Mouse (Mus musculus): ENCODE data around the gene Rsph14. TPM values are rescaled to one million over a fixed set of nuclear protein-coding genes. Genes with fewer than 3 reads are reported as not detected.
A peak's percentile ranks its signal among the peaks of the same experiment; 100 is the strongest.

Rsph14 gene
- under 1 TPM; 0.25 to 0.34 TPM for total RNA-seq (2021)
- long read RNA-seq, experiment 1: 0 reads
- long read RNA-seq, experiment 2, partial matches to known transcripts: 0 of 1 reads
- long read RNA-seq, experiment 2, other reads (novel, unspliced or antisense): 1 of 1 reads

GRCm38 (mm10) chr10:75032395-75032794 is at the start of gene Rsph14:
Gene Rsph14, minus strand, starts transcription at chr10:75032586.
- DNase-seq (ENCODE audit: low spot score in 2 of 2): peak; percentile 60 to 76

- no peak for DNase-seq (ENCODE audit: low spot score in 2 of 2)
Measured at GRCm38 (mm10) chr10:75078174-75079128, 46.1 kb upstream of the Rsph14 start.

GRCm38 (mm10) chr10:75075665-75076064 is 43.3 kb upstream of the Rsph14 start:
- no peak for DNase-seq (ENCODE audit: low spot score in 2 of 2)

GRCm38 (mm10) chr10:75070281-75070976 is 38.0 kb upstream of the Rsph14 start:
- DNase-seq (ENCODE audit: low spot score in 2 of 2): no peak

GRCm38 (mm10) chr10:75068624-75069328 is 36.4 kb upstream of the Rsph14 start:
- no peak for DNase-seq (ENCODE audit: low spot score in 2 of 2)

- no peak for DNase-seq (ENCODE audit: low spot score in 2 of 2)
Measured at GRCm38 (mm10) chr10:75068086-75068485, 35.7 kb upstream of the Rsph14 start.

GRCm38 (mm10) chr10:75067446-75067845 is 35.1 kb upstream of the Rsph14 start:
- DNase-seq (ENCODE audit: low spot score in 2 of 2): no peak

GRCm38 (mm10) chr10:75065691-75066090 is 33.3 kb upstream of the Rsph14 start:
- DNase-seq (ENCODE audit: low spot score in 2 of 2): no peak

- DNase-seq (ENCODE audit: low spot score in 2 of 2): no peak
Measured at GRCm38 (mm10) chr10:75063301-75063965, 31.0 kb upstream of the Rsph14 start.

GRCm38 (mm10) chr10:75062621-75063020 is 30.2 kb upstream of the Rsph14 start:
- no peak for DNase-seq (ENCODE audit: low spot score in 2 of 2)

GRCm38 (mm10) chr10:75062189-75062561 is 29.8 kb upstream of the Rsph14 start:
- DNase-seq (ENCODE audit: low spot score in 2 of 2): no peak

- no peak for DNase-seq (ENCODE audit: low spot score in 2 of 2)
Measured at GRCm38 (mm10) chr10:75061341-75062188, 29.2 kb upstream of the Rsph14 start.

GRCm38 (mm10) chr10:75060843-75061235 is 28.5 kb upstream of the Rsph14 start:
- DNase-seq (ENCODE audit: low spot score in 2 of 2): no peak

GRCm38 (mm10) chr10:75060217-75060842 is 27.9 kb upstream of the Rsph14 start, which contains the start of gene Bcr:
Gene Bcr, plus strand, starts transcription at chr10:75060592.
- DNase-seq (ENCODE audit: low spot score in 2 of 2): peak; percentile 53 to 56

- peak in 1 of 2 experiments; percentile 44 for DNase-seq (ENCODE audit: low spot score in 2 of 2)
Measured at GRCm38 (mm10) chr10:75059396-75059795, 27.0 kb upstream of the Rsph14 start.

GRCm38 (mm10) chr10:75058761-75059395 is 26.5 kb upstream of the Rsph14 start:
- no peak for DNase-seq (ENCODE audit: low spot score in 2 of 2)

GRCm38 (mm10) chr10:75058336-75058735 is 25.9 kb upstream of the Rsph14 start:
- DNase-seq (ENCODE audit: low spot score in 2 of 2): no peak

- DNase-seq (ENCODE audit: low spot score in 2 of 2): no peak
Measured at GRCm38 (mm10) chr10:75056255-75056654, 23.9 kb upstream of the Rsph14 start.

GRCm38 (mm10) chr10:75055672-75056071 is 23.3 kb upstream of the Rsph14 start:
- no peak for DNase-seq (ENCODE audit: low spot score in 2 of 2)
